Mouse (Mus musculus): Measurements from ENCODE around the gene Apc2. TPM values are rescaled to one million over a fixed set of nuclear protein-coding genes. Genes with fewer than 3 reads are reported as not detected.
A peak's percentile ranks its signal among the peaks of the same experiment; 100 is the strongest.

The Apc2 gene
- total RNA-seq, 2 experiments from 2014 or later = 106 to 109 TPM

DNA sequence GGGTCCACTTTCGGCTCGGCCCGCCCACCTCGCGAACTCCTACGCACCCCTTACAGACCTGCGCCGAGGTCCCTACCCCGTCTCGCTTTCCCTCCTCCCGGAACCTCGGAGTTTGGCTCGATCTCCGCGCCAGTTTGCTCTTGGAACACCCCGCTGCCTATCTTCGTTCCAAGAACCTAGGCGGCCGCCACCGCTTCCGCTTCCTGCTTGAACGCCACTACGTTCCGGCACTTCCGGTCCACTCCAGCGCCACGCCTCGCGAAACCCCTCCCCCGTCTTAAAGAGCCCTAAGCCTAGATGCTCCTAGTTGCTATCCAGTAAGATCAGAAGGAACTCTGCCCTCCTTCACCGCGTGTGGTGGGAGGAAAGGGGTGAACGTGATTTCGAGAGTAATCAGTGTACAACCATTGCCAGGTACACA is 24.6 kb downstream of the Apc2 start, which contains the start of gene 2310011J03Rik:
TSS of gene 2310011J03Rik (minus strand) at position 198 of the 421 bp plus-strand sequence.
- DNase-seq (ENCODE audit: low spot score in 2 of 2) = peak; percentile 92 to 95

- DNase-seq (ENCODE audit: low spot score in 2 of 2) = no peak
Measured at GRCm38 (mm10) chr10:80321014-80321669, 25.4 kb downstream of the Apc2 start.

DNA sequence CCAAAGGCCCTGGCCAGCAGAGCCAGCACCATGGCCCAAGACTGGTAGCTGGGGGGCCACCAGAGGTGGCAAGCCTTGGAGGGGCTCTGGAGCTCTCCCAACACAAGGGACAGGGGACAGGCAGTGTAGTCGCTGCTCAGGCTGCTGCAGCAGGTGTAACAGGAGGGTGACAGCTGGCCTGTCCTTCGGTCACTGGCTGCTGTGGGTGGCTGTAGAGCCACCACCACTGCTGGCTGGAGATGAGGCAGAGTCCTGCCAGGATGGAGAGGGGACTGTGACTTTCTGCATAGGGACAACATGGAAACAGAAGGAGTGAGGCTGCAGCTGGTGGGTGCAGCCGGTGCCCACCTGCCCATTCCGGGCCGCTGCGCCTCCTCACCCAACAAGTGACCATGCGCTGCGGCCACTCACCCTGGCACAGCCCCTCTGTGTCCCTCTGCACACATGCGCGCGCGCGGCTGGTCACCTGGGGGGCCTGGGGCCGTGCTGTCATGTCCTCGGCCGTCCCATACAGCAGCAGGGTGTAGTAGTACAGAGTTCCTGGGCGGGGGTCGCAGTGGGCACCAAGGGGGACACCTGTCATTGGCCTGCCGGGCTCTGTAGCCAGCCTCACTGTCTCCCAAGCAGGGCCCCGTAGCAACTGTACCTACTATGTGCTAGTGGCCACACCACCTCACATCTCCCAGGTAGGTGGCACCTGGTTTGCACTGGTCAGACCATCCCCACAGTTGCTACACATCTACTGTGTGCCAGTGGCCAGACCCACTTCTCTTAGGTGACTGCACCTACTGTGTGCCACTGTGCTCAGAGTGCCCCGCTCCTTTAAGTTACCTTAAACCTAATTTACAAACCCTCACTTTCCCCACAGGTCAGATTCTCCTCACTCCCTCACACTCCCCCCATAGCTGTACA is 26.1 kb downstream of the Apc2 start:
- no peak for DNase-seq (ENCODE audit: low spot score in 2 of 2)

DNA sequence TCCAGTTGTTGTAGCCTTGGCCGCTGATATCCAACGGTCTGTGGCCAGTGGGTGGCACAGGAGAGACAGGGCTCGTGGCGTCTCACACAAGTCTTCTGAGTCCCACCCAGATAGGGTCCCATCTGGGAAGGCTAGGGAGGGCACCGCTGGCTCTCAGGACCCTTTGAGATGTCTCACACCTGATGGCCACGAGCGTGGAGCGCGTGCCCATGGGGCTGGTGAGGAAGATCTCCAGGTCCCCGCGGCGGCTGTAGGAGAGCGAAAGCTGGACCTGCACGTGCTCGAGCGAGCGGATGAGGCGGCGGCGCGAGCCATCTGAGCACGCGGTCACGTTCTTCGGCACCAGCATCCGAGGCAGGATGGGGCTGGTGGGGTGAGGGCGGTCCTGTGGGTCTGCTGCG is 27.0 kb downstream of the Apc2 start:
- DNase-seq (ENCODE audit: low spot score in 2 of 2) = no peak

- DNase-seq (ENCODE audit: low spot score in 2 of 2) = peak in 1 of 2 experiments; percentile 50
Measured at GRCm38 (mm10) chr10:80323261-80324119, 27.7 kb downstream of the Apc2 start.

GRCm38 (mm10) chr10:80324120-80325037 is 28.6 kb downstream of the Apc2 start:
- no peak for DNase-seq (ENCODE audit: low spot score in 2 of 2)

- no peak for DNase-seq (ENCODE audit: low spot score in 2 of 2)
Measured at GRCm38 (mm10) chr10:80325045-80325444, 29.3 kb downstream of the Apc2 start.

DNA sequence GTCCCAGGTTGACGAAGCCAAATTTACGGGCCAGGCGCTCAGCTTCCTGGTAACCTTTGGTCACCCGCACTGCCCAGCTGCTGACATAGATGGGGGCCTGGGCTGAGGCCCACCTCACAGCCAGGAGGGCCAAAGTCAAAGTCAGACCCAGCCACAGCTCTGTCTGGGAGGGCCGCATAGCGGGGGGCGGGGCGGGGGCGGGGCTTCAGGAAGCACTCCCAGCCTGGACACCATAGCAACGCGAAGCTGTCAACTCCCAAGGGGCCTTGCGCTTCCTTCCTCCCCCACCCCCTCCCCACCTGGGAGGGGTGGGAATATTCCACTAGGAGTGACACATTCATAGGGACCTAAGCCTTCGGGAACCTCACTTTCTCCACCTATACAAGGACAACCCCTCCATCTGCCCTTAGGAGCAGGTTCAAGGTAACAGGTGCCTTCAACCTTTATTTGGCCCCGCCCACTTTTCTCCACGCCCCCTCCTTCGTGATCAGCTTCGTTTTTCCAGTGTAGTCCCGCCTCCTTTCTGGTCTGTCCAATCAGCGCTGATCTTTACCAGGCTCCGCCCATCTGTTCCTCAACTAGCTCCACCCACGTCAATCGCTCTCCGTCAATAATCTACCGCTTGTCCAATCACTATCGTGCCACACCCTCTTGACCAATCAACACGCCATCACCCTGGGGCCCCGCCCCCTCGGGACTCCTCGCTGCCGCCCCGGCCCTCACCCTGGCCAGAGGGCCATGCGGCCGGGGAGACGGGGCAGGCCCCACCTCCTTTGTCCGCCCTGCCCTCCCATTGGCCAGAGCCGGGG is 33.7 kb downstream of the Apc2 start, which contains the start of the genes Pcsk4 and Reep6:
TSS of gene Pcsk4 (minus strand) at position 226 of the 809 bp plus-strand sequence.
TSS of gene Reep6 (plus strand) at position 681 of the 809 bp plus-strand sequence.
- DNase-seq (ENCODE audit: low spot score in 2 of 2) = peak; percentile 85 to 92

- DNase-seq (ENCODE audit: low spot score in 2 of 2) = no peak
Measured at GRCm38 (mm10) chr10:80330084-80330483, 34.3 kb downstream of the Apc2 start.

- DNase-seq (ENCODE audit: low spot score in 2 of 2) = no peak
Measured at GRCm38 (mm10) chr10:80330888-80331287, 35.1 kb downstream of the Apc2 start.

- DNase-seq (ENCODE audit: low spot score in 2 of 2) = no peak
Measured at GRCm38 (mm10) chr10:80331636-80332524, 36.1 kb downstream of the Apc2 start.

- DNase-seq (ENCODE audit: low spot score in 2 of 2) = no peak
Measured at GRCm38 (mm10) chr10:80332525-80332989, 36.8 kb downstream of the Apc2 start.

- no peak for DNase-seq (ENCODE audit: low spot score in 2 of 2)
Measured at GRCm38 (mm10) chr10:80336263-80336662, 40.5 kb downstream of the Apc2 start.

DNA sequence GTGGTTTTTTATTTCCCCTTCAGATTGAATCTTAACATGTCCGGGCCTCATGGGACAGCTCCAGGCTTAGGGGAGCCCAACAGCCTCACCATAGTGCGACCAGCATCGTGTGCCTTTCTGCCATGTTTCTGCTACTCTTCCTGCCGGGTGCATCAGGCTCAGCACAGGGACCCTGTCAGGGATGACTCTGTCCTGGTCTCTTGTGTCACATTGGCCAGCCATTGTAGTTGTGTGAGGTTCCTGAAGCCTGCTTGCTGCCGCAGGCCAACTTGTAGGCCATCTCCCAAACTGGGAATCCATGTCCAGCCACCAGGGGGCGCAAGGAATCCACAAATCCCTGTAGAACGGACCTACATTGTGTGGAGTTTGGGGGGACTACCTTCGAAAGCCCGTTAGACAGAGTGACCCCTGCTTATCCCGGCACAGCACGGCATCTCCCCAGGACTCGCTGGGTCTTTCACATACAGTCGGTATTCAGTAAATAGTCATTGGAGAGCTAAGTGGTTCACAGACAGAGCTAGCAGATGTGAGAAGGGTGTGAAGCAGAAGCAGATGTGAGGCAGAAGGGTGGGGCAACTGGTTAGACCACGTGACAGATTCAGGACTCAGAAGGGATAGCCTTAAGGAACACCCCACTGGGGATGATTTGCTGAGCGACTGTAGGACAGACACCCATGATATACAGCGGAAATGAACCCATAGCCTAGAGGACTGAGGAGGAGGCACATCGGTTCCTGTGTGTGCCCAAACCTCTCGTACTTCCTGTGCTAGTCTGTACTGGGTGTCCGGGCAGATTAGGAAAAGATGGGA is 44.4 kb downstream of the Apc2 start:
- peak; percentile 82 to 90 for DNase-seq (ENCODE audit: low spot score in 2 of 2)

- DNase-seq (ENCODE audit: low spot score in 2 of 2) = no peak
Measured at GRCm38 (mm10) chr10:80341026-80341425, 45.2 kb downstream of the Apc2 start.

DNA sequence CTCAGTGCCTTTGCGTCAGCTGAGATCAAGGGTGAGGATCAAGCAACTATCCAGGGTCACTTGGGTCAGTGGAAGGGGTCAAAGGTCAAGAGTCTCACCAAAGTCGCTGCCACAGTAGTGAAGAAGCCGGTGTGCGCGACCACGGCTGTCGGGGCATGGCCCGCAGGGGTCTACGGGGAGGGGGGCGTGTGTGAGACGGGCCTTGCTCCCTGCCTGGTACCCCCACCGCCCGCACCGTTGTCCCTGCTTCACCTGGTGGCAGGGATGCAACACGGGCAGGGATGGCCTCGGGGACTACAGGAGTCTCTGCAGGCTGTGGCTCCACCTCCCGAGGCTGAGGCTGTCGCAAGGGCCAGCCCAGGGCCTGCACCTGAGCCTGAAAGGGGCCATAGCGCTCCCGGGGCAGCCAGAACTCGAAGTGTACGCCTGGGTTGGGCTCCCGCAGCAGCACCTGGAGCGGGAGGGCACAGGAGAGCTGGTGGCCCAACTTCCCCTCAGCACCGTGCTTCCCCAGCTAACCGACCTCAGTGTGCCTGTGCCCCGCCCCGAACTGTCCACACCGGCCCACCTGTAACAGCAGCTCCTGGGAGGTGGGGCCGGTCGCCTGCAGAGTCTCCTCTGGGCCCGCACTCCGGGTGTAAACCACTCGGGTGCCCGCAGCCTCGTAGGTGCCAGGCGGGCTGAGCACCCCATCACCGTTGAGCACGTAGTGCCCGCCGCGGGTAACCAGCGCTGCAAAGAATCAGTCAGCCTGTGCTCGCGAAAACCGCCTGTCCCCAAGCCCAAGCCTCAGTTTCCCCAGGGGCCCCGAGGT is 45.9 kb downstream of the Apc2 start:
- no peak for DNase-seq (ENCODE audit: low spot score in 2 of 2)
